Mouse (Mus musculus) mouse trophoblast stem cell (cell line): ENCODE results near the gene H2-Q4.
"Not testable (repeated sequence)": the region's sequence is repeated elsewhere in the genome, so short reads cannot be mapped to it uniquely, and the experiment has no call there.

Experiments used
- in situ Hi-C, 2 experiments: fragments of 300-500 bp; cut with MseI, MboI; formaldehyde crosslinking; loops; 2 replicates in 1 of 2; 3 replicates in 1 of 2; pipeline ENCODE4 v1.15.1; 2025

Gene H2-Q4

DNA sequence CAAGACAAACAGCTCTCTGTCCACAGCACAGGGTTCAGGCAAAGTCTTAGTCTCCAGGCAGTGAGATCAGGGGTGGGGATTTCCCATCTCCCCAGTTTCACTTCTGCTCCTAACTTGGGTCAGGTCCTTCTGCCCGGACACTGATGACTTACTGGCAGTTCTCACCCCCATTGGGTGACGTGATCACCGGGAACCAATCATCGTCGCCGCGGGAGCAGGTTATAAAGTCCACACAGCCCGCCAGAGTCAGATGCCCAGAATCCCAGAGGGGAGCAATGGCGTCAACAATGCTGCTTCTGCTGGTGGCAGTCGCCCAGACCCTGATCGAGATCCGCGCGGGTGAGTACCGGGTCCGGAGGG is at the start of gene H2-Q4:
Gene H2-Q4 (plus strand): TSS at position 249 of the 360 bp plus-strand sequence.
- in situ Hi-C loops: no loop called here

DNA sequence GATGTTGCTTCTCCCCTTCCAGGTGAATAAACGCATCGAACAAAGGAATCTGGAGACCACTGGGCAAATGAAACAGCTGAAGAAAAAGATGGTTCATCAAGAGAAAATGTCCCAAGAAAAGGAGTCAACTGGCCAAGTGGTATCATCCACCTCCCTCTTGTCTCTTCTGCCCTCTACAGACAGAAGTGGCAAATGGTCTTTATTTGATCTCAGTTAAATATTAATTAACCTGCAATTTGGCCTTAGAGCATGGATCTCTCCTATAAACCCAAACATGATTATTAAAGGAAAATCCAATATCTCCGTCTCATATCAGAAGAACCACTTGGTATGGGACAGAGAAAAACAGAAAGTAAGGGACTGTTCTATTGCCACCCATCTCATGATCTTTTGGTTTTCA is 49.7 kb upstream of the H2-Q4 start:
- in situ Hi-C loops: not testable (repeated sequence)

DNA sequence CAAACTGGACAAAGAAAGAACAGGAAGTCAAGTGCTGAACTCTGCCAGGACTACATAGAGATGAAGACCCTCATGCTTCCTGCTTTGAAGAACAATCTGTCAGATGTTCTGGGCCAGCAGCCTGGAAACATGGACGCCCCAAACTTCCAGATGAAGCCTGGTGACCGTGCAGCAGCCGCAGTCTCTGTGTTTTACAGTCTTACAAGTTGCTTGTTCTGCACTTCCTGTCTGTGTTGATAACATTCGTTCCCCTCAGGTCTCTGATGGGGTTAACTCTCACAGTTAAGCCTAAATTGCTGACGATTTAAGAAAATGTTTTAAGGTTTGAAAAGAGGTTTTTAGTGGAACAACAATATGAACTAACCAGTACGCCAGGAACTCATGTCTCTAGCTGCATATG is 47.9 kb upstream of the H2-Q4 start:
- in situ Hi-C loops: not testable (repeated sequence)

DNA sequence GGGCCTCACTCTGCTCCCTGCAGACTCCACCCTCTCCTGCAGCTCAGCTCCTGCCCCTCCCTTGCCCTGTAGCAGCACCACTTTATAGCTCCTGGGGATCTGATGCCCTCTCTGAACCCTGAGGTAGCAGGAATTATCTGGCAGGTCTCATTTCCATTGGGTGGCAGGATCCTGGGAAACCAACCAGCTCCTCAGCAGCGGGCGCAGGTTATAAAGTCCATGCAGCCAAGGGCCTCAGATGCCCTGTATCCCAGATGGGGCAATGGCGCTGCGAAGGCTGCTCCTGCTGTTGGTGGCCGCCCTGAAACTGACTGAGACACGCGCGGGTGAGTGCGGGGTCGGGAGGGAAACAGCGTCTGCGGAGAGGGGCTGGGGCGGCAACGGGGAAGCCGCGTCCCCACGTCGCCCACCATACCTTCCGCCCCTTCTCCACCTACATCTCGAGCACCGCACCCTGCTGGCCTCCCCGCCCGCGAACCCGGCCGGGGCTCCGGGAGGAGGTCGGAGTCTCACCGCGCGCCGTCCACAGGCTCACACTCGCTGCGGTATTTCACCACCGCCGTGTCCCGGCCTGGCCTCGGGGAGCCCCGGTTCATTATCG is 37.2 kb upstream of the H2-Q4 start, which contains the start of gene H2-Q2:
Gene H2-Q2 (plus strand): TSS at position 172 of the 601 bp plus-strand sequence.
- in situ Hi-C loops: no loop called here

DNA sequence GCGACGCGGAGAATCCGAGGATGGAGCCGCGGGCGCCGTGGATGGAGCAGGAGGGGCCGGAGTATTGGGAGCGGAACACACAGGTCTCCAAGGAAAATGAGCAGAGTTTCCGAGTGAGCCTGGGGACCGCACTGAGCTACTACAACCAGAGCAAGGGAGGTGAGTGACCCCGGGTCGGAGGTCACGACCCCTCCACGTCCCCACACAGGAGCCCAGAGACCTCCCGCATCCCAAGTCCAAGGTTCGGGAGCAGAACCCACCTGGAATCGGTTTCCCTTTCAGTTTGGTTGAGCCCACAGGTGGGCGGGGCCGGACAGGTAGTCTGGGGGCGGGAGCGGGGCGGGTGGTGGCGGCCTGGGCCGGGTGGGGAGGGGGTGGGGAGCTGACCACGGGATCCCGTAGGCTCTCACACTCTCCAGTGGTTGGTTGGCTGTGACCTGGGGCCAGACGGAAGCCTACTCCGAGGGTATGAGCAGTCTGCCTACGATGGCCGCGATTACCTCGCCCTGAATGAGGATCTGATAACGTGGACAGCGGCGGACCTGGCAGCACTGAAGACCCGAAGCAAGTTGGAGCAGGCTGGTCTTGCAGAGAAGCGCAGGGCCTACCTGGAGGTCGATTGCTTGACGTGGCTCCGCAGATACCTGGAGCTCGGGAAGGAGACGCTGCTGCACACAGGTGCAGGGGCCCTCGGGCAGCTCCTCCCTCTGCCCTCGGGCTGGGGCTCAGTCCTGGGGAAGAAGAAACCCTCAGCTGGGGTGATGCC is 36.5 kb upstream of the H2-Q4 start:
- in situ Hi-C loops: no loop called here

DNA sequence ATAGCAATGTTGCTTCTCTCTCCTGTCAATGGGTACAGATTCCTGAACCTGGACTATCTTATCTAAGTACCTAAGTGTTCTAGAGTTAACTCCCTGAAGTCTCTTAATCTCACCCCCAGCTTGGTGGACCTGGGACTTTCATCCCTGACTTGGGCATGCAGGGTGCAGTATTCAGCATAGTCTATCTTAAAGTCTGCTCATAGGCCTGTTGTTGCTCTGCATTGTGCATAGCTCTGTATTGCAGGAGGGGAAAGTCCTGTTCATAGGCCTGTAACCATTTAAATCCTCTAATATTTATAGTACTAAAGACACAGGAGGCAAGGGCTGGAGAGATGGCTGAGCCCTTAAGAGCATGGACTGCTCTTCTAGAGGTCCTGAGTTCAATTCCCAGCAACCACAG is 31.8 kb upstream of the H2-Q4 start:
- in situ Hi-C loops: not testable (repeated sequence)

DNA sequence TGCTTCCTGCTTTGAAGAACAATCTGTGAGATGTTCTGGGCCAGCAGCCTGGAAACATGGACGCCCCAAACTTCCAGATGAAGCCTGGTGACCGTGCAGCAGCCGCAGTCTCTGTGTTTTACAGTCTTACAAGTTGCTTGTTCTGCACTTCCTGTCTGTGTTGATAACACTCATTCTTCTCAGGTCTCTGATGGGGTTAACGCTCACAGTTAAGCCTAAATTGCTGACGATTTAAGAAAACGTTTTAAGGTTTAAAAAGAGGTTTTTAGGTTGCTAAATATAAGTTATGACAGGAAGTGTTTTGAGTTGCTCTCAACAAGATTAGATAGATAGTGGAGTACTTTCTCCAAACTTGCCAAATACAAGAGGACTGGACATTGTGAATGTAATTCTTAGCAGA is 26.1 kb upstream of the H2-Q4 start:
- in situ Hi-C loops: not testable (repeated sequence)

DNA sequence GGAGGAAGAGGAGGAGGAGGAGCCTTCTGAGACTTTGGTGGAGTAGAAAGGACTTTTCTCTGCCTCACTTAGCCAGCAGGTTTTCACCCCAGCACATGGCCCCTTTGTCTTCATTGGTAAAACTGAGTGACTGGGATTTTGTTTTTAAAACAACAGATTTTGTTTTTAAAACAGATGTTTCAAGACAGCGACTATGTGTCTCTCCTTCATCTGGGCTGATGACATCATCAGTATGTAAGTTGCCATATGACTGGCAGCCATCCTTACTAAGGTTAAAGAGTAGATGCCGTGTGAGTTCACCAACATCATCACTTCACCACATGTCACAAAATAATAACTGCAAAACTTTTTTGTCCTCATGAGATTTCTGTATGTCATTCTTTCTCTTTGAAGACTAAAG is 25.3 kb upstream of the H2-Q4 start:
- in situ Hi-C loops: no loop called here

DNA sequence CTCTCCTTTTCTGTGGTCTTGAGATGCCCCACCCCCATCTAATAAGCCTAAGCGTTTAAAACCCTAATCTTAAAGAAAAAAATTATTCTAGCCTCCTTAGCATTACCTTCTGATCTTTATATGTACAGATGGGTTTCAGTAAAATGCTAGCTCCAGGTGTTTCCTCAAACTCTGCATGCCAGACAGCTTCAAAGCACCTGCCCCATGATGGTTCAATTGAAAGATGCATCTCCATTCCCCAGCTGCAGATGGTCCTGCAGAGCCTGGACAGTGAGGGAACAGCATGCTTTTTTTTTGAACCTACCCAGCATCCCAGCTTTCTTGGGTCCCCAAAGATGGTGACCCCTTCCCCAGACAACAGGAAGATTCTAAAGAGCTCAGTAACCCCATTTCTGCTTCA is 22.3 kb upstream of the H2-Q4 start:
- in situ Hi-C loops: no loop called here

DNA sequence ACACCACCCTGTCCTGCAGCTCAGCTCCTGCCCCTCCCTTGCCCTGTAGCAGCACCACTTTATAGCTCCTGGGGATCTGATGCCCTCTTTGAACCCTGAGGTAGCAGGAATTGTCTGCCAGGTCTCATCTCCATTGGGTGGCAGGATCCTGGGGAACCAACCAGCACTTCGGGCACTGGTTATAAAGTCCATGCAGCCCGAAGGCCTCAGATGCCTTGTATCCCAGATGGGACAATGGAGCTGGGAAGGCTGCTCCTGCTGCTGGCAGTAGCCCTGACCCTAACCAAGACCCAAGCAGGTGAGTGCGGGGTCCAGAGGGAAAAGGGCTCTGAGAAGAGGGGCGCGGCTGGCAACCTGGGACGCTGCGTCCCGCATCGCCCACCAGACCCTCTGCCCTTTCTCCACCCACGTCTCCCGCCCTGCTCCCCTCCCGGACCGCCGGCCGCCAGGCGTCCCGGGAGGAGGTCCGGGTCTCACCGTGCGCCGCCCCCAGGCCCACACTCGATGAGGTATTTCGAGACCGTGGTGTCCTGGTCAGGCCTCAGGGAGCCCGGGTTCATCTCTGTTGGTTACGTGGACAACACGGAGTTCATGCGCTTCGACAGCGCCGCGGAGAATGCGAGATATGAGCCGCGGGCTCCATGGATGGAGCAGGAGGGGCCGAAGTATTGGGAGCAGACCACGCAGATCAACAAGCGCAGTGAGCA is 20.5 kb upstream of the H2-Q4 start:
- in situ Hi-C loops: no loop called here

DNA sequence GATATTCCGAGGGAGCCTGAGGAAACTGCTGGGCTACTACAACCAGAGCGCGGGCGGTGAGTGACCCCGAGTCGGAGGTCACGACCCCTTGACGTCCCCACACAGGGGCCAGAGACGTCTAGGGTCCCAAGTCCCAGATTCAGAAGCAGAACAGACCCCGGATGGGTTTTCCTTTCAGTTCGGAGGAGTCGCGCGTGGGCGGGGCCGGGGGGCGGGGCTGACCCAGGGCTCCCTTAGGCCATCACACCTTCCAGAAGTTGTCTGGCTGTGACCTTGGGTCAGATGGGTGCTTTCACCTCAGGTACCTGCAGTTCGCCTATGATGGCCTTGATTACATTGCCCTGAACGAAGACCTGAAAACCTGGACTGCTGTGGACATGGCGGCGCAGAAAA is 20.0 kb upstream of the H2-Q4 start:
- in situ Hi-C loops: no loop called here

DNA sequence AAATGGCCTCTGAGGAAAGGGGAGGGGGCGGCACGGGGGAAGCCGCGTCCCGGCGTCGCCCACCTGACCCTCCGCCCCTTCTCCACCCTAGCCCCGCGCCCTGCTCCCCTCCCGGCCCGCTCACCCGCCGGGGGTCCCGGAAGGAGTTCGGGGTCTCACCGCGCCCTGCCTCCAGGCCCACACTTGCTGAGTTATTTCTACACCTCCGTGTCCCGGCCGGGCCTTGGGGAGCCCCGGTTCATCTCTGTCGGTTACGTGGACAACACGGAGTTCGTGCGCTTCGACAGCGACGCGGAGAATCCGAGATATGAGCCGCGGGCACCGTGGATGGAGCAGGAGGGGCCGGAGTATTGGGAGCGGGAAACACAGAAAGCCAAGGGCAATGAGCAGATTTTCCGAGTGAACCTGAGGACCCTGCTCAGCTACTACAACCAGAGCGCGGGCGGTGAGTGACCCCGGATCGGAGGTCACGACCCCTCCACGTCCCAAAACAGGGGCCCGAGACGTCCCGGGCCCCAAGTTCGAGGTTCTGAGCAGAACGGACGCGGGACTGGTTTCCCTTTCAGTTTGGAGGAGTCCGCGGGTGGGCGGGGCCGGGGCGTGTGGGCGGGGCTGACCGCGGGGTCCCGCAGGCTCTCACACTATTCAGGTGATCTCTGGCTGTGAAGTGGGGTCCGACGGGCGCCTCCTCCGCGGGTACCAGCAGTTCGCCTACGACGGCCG is 473 bp downstream of the H2-Q4 start:
- in situ Hi-C loops: no loop called here

DNA sequence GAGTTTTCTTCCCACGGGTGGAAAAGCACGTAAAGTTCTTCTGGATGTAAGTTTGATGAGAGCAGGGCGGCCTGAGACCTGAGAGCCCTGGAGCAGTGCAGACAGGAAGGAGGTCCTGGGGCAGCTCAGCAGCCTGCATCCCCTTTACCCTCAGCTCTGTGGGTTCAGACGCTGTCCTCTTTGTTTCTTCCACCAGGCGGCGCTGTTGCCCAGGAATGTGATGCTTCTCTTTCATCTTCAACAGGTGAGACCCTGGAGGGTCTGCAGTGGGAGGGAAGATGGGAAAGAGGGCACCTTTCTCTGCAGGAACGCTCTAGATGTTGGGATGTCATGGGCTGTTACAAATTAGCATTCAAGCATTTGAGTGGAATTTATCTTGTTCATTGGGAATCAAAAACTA is 10.4 kb downstream of the H2-Q4 start:
- in situ Hi-C loops: not testable (repeated sequence)

DNA sequence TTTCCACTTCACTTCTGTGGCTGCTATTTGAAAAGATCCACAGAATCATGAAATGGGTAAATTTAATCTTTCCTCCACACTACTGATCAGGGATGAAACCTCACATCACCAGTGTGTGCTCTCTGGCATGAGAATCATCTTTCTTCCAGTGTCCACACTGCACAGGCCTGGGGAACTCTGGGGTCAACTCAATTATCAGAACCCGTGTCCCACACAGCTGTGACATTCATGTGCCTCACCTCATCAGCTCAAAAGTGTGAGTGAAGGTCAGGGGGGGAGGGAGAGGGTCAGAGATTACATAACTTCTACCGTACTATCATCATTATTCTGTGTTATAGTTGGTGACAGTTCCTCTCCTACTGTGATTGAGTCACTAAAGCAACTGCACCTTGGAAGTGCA is 13.3 kb downstream of the H2-Q4 start:
- in situ Hi-C loops: not testable (repeated sequence)

DNA sequence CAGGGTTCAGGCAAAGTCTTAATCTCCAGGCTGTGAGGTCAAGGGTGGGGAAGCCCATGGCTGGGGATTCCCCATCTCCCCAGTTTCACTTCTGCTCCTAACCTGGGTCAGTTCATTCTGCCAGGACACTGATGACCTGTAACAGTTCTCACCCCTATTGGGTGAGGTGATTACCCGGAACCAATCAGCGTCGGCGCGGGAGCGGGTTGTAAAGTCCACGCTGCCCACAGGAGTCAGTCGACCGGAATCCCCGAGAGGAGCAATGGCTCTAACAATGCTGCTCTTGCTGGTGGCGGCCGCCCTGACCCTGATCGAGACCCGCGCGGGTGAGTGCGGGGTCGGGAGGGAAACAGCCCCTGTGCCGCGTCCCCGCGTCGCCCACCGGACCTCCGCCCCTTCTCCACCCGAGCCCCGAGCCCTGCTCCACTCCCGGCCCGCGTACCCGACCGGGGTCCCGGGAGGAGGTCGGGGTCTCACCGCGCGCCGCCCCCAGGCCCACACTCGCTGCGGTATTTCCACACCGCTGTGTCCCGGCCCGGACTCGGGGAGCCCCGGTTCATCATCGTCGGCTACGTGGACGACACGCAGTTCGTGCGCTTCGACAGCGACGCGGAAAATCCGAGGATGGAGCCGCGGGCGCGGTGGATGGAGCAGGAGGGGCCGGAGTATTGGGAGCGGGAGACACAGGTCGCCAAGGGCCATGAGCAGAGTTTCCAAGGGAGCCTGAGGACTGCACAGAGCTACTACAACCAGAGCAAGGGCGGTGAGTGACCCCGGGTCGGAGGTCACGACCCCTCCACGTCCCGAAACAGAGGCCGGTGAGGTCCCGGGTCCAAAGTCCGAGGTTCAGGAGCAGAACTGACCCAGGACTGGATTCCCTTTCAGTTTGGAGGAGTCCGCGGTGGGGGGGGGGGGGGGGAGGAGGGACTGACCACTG is 14.7 kb downstream of the H2-Q4 start:
- in situ Hi-C loops: not testable (repeated sequence)

DNA sequence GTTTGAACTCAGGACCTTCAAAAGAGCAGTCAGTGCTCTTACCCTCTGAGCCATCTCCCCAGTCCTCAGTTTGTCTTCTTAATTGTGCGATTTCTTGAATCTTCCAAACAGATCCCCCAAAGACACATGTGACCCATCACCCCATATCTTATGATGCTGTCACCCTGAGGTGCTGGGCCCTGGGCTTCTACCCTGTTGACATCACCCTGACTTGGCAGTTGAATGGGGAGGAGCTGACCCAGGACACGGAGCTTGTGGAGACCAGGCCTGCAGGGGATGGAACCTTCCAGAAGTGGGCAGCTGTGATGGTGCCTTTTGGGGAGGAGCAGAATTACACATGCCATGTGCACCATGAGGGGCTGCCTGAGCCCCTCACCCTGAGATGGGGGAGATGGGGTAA is 17.5 kb downstream of the H2-Q4 start:
- in situ Hi-C loops: not testable (repeated sequence)

DNA sequence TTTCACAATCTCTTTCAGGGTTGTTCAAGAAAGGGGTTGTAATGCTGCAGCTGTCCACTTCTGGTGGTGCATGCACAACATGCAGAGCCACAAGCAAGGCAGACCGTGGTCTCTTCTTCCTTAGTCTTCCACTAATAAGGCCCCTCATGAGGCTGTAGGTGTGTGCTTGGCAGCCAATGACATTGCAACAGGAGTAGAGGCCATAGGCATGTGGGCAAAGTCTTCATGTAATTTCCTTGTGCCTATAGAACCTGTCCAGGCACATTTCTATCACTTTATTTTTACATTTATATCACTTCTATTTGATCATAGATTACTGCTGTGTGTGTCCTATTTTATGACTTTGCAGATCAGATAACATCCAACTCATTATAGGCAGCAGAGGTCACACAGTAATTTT is 33.6 kb downstream of the H2-Q4 start:
- in situ Hi-C loops: not testable (repeated sequence)

DNA sequence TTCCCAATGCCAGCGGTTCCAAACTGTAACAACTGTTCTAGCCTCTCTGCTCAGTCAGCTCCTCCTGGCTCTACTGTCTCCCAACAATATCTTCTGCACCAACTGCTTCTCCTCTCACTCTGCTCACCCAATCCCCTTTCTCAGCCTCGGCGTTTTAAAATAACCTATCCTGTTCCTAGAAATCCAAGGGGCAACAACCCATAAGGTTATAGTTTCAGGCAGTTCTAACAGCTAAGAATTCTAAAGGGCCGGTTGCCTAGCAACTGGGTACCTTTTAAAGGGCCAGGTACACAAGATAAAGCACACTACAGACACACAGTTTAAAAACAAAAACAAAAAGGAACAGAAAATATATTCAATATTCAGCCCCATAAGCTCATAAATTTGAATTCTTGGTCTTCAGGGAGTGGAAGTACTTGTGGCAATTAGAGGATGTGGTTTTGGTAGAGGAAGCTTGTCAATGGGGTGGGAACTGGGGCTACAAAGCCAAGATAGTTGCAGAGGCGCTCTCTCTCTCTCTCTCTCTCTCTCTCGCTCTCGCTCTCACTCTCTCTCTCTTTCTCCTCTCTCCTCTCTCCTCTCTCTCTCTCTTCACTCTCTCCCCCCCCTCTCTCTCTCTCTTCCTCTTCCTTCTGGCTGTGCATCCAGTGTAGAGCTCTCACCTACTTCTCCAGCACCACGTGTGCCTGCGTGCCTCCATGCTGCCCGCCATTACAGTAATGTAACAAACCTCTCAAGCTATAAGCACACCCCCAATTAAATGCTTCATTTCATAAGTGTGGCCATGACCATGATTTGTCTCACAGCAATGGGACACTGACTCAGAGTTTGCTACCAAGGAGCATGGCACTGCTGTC is 36.1 kb downstream of the H2-Q4 start:
- in situ Hi-C loops: not testable (repeated sequence)

DNA sequence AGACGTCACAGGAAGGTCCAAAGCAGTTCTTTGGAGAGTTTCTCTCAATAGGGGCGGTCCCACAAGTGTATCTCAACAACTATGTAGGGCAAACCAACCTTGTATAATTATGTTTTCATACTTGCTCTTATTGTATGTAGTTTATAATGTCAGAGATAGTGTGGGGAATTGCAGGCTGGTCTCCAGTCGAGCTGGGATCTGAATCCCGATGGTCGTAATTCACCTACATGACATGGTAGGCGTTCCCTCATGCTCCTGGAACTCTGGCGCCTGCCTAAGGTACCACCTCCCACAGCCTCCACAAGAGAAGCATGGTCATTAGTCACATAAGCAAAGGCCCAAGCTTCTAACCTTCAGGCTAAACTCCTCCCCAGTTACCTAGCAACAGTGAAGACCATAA is 39.4 kb downstream of the H2-Q4 start:
- in situ Hi-C loops: no loop called here

DNA sequence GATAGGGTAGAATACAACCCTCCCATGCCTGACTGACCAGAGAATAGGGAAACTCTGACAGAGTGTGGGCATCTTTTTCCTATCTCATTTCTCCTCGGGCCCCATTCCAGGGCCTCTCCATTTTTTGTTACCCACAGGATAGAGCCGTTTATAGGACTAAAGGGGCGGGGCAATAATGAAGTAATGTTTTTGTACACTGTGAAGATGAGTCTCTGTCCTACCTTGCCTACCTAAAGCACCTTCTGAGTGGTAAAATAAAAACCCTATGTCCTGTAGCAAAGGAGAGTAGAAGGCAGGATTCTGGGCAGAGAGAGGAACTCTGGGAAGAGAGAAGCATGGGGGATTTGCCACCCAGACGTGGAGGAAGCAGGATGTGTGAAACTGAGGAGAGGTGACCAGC is 40.1 kb downstream of the H2-Q4 start:
- in situ Hi-C loops: not testable (repeated sequence)
